Mouse (Mus musculus): ENCODE data around the gene Kctd4. TPM values are rescaled to one million over a fixed set of nuclear protein-coding genes. Genes with fewer than 3 reads are reported as not detected.

Kctd4 gene
- polyA plus RNA-seq, 1 experiment from 2014 or later: 9.6 TPM

DNA sequence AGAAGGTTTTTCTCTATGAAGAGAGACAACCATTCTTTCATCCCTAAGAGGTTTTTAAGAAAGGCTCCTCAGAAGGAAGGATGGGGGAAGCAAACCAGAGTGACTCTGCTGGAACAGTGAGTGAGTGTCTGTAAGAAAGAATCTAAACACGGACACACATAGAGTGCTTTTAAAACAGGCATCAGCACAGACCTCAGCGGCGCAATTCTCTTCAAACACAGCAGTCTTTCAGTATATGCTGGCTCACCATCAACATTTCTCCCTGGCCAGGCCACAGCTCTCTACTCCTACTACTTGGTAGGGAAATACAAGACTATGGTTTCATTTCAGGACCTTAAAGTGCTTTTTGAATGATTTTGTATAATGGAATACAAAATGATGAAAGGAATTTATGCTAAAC lies 26.4 kb downstream of the Kctd4 start:
- Histone ChIP-seq H3K27me3 (replicated peaks; ENCODE audit: control insufficient read depth, insufficient read depth, low read length) (no peaks in the 10 kb centered on the region), H3K36me3 (ENCODE audit: control insufficient read depth, insufficient read depth) (no peaks in the 10 kb centered on the region), H3K27ac (ENCODE audit: low read length) (no peak overlapping the region), H3K4me2 (ENCODE audit: low read length) (no peak overlapping the region), H3K4me1 (replicated peaks; ENCODE audit: control insufficient read depth, insufficient read depth, low read length) (peaks cover 4% of the 10 kb centered on the region; the same call in 1 of the 2 replicates), H3K4me3 (replicated peaks; ENCODE audit: low read length) (no peak overlapping the region), H3K9ac (replicated peaks; ENCODE audit: low read depth, low read length) (no peak overlapping the region), H3K9me3 (ENCODE audit: control insufficient read depth, low read length) (no peaks in the 10 kb centered on the region)
- 80% methylated on average over 3 of the region's 3 CpGs for WGBS
- no peak for ATAC-seq

DNA sequence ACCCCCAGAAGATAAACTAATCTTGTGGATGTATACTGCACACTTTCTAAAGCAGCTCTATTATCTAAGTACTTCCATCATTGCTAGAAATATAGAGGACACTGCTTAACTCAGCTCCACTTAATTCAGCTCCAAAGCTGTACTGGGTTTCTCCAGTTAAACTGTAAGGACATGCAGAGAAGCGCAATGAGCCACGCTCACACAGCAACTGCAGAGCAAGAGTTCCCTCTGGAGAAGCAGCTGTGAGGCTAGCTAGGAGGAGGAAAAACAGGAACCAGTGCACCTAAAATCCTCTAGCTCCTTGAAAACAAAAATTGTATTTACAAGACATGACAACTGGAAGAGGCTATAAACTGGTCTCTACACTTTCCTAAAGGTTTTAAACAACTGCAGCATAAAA lies 29.1 kb downstream of the Kctd4 start:
- Histone ChIP-seq H3K9ac (replicated peaks; ENCODE audit: low read depth, low read length) (no peak overlapping the region), H3K27me3 (replicated peaks; ENCODE audit: control insufficient read depth, insufficient read depth, low read length) (no peaks in the 10 kb centered on the region), H3K4me3 (replicated peaks; ENCODE audit: low read length) (no peak overlapping the region)

DNA sequence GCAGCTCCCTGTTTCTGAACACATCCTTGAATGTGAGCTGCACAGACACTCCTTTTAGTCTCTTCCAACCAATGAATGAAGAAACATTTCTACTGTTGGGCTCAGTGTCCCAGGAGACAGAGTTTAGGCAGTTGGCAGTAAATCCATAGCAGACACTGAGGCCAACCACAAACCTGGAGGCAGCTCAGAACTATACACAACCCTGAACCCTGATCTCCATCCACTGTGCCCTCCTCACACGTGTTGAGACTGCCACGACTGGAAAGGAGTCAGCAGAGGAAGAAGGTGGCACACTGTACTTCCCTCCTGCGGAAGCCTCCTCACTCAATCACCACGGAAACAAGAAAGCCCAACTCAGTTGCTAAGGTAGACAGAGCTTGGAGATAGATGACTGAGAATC lies 30.3 kb downstream of the Kctd4 start:
- ATAC-seq: peak; percentile 47; the same call in 1 of the 2 replicates
- Histone ChIP-seq H3K27me3 (replicated peaks; ENCODE audit: control insufficient read depth, insufficient read depth, low read length) (no peaks in the 10 kb centered on the region), H3K9me3 (ENCODE audit: control insufficient read depth, low read length) (no peaks in the 10 kb centered on the region), H3K4me1 (replicated peaks; ENCODE audit: control insufficient read depth, insufficient read depth, low read length) (peaks cover 4% of the 10 kb centered on the region; the same call in 1 of the 2 replicates), H3K4me3 (replicated peaks; ENCODE audit: low read length) (no peak overlapping the region), H3K4me2 (ENCODE audit: low read length) (no peak overlapping the region), H3K36me3 (ENCODE audit: control insufficient read depth, insufficient read depth) (no peaks in the 10 kb centered on the region), H3K27ac (ENCODE audit: low read length) (peak overlapping the region; percentile 13; the same call in 1 of the 2 replicates), H3K9ac (replicated peaks; ENCODE audit: low read depth, low read length) (no peak overlapping the region)
- 61% methylated on average over 4 of the region's 4 CpGs for WGBS

More for the DNA sequence above, 29.1 kb downstream of the Kctd4 start:
- ATAC-seq: no peak
- peaks cover 4% of the 10 kb centered on the region; the same call in 1 of the 2 replicates for H3K4me1 ChIP-seq (replicated peaks; ENCODE audit: control insufficient read depth, insufficient read depth, low read length)
- H3K4me2 ChIP-seq (ENCODE audit: low read length): no peak overlapping the region
- 92% methylated on average over 2 of the region's 2 CpGs for WGBS
- no peaks in the 10 kb centered on the region for H3K36me3 ChIP-seq (ENCODE audit: control insufficient read depth, insufficient read depth)
- H3K9me3 ChIP-seq (ENCODE audit: control insufficient read depth, low read length): no peaks in the 10 kb centered on the region
- H3K27ac ChIP-seq (ENCODE audit: low read length): no peak overlapping the region

DNA sequence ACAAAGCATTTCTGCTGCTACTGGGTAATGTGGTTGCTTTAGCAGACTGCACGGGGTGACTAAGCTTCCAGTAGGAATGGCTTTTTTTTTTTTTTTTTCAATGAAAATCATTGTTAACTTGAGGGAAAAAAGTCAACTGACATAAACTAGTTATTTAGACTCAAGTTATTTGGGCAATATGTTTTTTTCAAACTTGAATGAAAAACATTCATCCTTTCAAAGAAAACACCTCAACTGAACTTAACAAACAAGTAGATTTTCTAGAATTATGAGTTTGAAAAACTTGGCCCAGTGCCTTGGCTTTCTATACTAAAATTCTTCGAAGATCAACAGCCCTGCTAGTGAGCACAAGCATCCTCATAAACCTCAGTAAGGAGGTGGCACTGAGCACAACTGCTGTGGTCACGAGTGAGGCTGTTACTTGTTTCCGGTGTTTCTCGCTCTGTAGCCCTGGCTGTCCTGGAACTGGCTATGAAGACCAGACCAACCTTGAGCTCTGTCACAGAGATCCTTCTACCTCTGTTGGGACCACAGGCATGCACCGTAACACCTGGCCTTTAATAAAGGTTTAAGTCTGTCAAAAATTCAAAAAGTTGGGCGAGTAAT lies 32.2 kb downstream of the Kctd4 start:
- Histone ChIP-seq H3K4me3 (replicated peaks; ENCODE audit: low read length) (no peak overlapping the region), H3K4me1 (replicated peaks; ENCODE audit: control insufficient read depth, insufficient read depth, low read length) (peaks cover 4% of the 10 kb centered on the region; the same call in 1 of the 2 replicates), H3K4me2 (ENCODE audit: low read length) (no peak overlapping the region), H3K27me3 (replicated peaks; ENCODE audit: control insufficient read depth, insufficient read depth, low read length) (no peaks in the 10 kb centered on the region), H3K9me3 (ENCODE audit: control insufficient read depth, low read length) (no peaks in the 10 kb centered on the region), H3K9ac (replicated peaks; ENCODE audit: low read depth, low read length) (no peak overlapping the region), H3K27ac (ENCODE audit: low read length) (no peak overlapping the region), H3K36me3 (ENCODE audit: control insufficient read depth, insufficient read depth) (no peaks in the 10 kb centered on the region; the same call in 1 of the 2 replicates)
- 85% methylated on average over 7 of the region's 7 CpGs for WGBS
- ATAC-seq: no peak

DNA sequence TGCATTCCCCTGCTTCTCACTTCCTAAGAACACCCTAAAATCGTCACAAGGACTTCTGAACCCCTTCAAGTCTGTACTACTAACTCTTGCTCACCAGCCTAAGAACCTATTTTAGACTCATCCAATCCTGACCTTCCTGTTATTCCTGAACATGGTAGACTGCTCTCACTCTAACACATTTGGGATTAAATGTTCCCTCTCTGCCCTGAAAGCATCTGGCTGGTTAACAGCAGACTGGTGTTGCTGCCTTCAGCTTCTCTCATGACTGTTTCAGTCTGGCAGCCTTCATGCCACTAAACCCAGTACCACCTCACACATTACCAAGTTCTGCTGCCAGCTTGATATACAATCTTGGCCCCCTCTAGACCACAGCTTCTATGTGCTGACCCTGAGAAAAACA lies 34.4 kb downstream of the Kctd4 start:
- ATAC-seq: no peak
- H3K9me3 ChIP-seq (ENCODE audit: control insufficient read depth, low read length): no peaks in the 10 kb centered on the region
- H3K9ac ChIP-seq (replicated peaks; ENCODE audit: low read depth, low read length): no peak overlapping the region
- WGBS: 78% methylated on average over 1 of the region's 1 CpGs
- H3K4me2 ChIP-seq (ENCODE audit: low read length): no peak overlapping the region
- H3K27me3 ChIP-seq (replicated peaks; ENCODE audit: control insufficient read depth, insufficient read depth, low read length): no peaks in the 10 kb centered on the region
- H3K4me1 ChIP-seq (replicated peaks; ENCODE audit: control insufficient read depth, insufficient read depth, low read length): peaks cover 4% of the 10 kb centered on the region; the same call in 1 of the 2 replicates
- no peak overlapping the region for H3K4me3 ChIP-seq (replicated peaks; ENCODE audit: low read length)
- no peaks in the 10 kb centered on the region; the same call in 1 of the 2 replicates for H3K36me3 ChIP-seq (ENCODE audit: control insufficient read depth, insufficient read depth)
- H3K27ac ChIP-seq (ENCODE audit: low read length): no peak overlapping the region

DNA sequence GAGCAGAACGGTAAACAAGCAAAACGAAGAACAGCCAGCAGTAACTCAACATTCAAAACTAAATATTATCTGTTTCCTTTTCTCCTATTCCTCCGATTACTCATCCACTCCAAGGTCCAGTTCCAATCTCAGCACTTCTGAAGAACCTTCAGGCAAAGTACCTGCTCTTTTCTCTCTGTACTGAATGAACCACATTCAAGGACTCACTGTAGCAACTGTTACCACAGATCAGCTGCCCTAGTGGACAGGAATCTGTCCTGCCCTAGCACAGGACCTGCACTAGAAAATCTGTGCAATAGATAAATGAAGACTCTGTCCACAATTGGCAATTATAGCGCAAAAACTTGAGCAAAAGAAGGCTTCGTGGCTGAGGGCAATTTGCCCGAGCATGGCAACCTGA lies 36.1 kb downstream of the Kctd4 start:
- H3K27me3 ChIP-seq (replicated peaks; ENCODE audit: control insufficient read depth, insufficient read depth, low read length): no peaks in the 10 kb centered on the region

DNA sequence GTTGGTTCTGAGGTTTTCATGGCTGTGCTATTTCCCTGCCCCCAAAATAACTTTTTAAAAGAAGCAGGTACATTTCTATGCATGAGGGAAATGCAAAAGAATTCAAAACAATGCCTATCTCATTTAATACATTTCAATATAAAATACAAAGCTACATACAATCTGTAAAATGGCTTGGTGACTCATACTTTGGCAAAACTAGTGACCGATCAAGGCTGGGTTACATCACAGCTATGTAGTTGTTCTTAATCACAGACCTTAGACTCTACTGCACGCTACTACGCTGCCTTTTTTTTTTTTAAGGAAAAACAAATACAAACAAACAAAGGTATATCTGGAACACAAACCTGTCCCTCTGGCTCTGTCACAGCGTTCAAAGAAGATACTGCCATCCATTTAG lies 37.6 kb downstream of the Kctd4 start:
- Histone ChIP-seq H3K4me1 (replicated peaks; ENCODE audit: control insufficient read depth, insufficient read depth, low read length) (no peaks in the 10 kb centered on the region), H3K27me3 (replicated peaks; ENCODE audit: control insufficient read depth, insufficient read depth, low read length) (no peaks in the 10 kb centered on the region), H3K4me3 (replicated peaks; ENCODE audit: low read length) (no peak overlapping the region), H3K9me3 (ENCODE audit: control insufficient read depth, low read length) (no peaks in the 10 kb centered on the region), H3K9ac (replicated peaks; ENCODE audit: low read depth, low read length) (no peak overlapping the region), H3K27ac (ENCODE audit: low read length) (no peak overlapping the region), H3K36me3 (ENCODE audit: control insufficient read depth, insufficient read depth) (no peaks in the 10 kb centered on the region; the same call in 1 of the 2 replicates), H3K4me2 (ENCODE audit: low read length) (no peak overlapping the region)
- ATAC-seq: no peak
- 94% methylated on average over 4 of the region's 4 CpGs for WGBS

More for the DNA sequence above, 36.1 kb downstream of the Kctd4 start:
- no peak overlapping the region for H3K27ac ChIP-seq (ENCODE audit: low read length)
- no peaks in the 10 kb centered on the region; the same call in 1 of the 2 replicates for H3K36me3 ChIP-seq (ENCODE audit: control insufficient read depth, insufficient read depth)
- no peak for ATAC-seq
- WGBS: 94% methylated on average over 6 of the region's 6 CpGs
- H3K9me3 ChIP-seq (ENCODE audit: control insufficient read depth, low read length): no peaks in the 10 kb centered on the region
- H3K9ac ChIP-seq (replicated peaks; ENCODE audit: low read depth, low read length): no peak overlapping the region
- no peaks in the 10 kb centered on the region for H3K4me1 ChIP-seq (replicated peaks; ENCODE audit: control insufficient read depth, insufficient read depth, low read length)
- no peak overlapping the region for H3K4me3 ChIP-seq (replicated peaks; ENCODE audit: low read length)
- H3K4me2 ChIP-seq (ENCODE audit: low read length): no peak overlapping the region

DNA sequence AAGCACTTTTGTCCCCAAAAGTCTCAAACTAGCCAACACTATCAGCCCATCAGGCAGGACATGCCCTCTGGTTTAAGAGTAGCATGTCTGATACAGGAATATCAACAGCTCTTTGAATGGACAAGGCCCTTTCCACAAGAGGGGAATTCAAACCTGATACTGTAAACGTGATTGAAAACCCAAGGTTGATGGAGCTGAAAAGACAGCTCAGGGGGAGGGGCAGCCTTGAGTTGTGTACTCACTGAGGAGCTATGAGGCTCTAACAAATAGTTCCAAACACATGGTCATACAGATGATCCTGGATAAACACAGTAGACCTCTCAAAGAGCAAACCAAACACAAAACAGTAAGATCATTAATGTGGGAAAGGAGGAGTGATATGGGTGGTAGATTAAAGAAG lies 43.3 kb downstream of the Kctd4 start:
- H3K9ac ChIP-seq (replicated peaks; ENCODE audit: low read depth, low read length): no peak overlapping the region
- no peak for ATAC-seq
- WGBS: 75% methylated on average over 1 of the region's 1 CpGs

DNA sequence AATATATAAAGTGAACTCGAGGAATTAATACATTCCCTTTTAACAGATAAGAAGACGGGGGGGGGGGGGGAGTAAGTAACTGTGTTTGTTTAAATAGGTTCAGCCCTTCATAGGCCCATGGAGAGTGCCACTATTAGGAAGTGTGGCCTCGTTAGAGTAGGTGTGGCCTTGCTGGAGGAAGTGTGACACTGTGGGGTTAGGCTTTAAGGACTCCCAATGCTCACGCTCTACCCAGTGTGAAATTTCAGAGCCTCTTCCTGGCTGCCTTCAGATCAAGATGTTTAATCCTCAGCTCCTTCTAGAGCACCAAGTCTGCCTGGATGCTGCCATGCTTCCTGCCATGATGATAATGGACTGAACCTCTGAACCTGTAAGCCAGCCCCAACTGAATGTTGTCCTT lies 47.0 kb downstream of the Kctd4 start:
- Histone ChIP-seq H3K4me2 (ENCODE audit: low read length) (no peak overlapping the region), H3K27ac (ENCODE audit: low read length) (no peak overlapping the region), H3K4me1 (replicated peaks; ENCODE audit: control insufficient read depth, insufficient read depth, low read length) (no peaks in the 10 kb centered on the region), H3K4me3 (replicated peaks; ENCODE audit: low read length) (no peak overlapping the region), H3K9me3 (ENCODE audit: control insufficient read depth, low read length) (no peaks in the 10 kb centered on the region), H3K9ac (replicated peaks; ENCODE audit: low read depth, low read length) (no peak overlapping the region), H3K27me3 (replicated peaks; ENCODE audit: control insufficient read depth, insufficient read depth, low read length) (no peaks in the 10 kb centered on the region), H3K36me3 (ENCODE audit: control insufficient read depth, insufficient read depth) (peaks cover 3% of the 10 kb centered on the region; the same call in 1 of the 2 replicates)
- no peak for ATAC-seq
- WGBS: 84% methylated on average over 4 of the region's 4 CpGs

More for the DNA sequence above, 43.3 kb downstream of the Kctd4 start:
- no peaks in the 10 kb centered on the region for H3K4me1 ChIP-seq (replicated peaks; ENCODE audit: control insufficient read depth, insufficient read depth, low read length)
- H3K36me3 ChIP-seq (ENCODE audit: control insufficient read depth, insufficient read depth): no peaks in the 10 kb centered on the region
- no peak overlapping the region for H3K4me2 ChIP-seq (ENCODE audit: low read length)
- H3K27ac ChIP-seq (ENCODE audit: low read length): no peak overlapping the region
- no peak overlapping the region for H3K4me3 ChIP-seq (replicated peaks; ENCODE audit: low read length)
- no peaks in the 10 kb centered on the region for H3K27me3 ChIP-seq (replicated peaks; ENCODE audit: control insufficient read depth, insufficient read depth, low read length)
- H3K9me3 ChIP-seq (ENCODE audit: control insufficient read depth, low read length): no peaks in the 10 kb centered on the region
